Mouse (Mus musculus): ENCODE measurements around the gene Wnk3.
"Not testable (repeated sequence)": the region's sequence is repeated elsewhere in the genome, so short reads cannot be mapped to it uniquely, and the experiment has no call there.

Gene Wnk3

GRCm38 (mm10) chrX:151197778-151198177, at the start of gene Wnk3:
Gene Wnk3 (plus strand): TSS chrX:151198078.
- in situ Hi-C loops (cut with MboI; ENCODE audit: low pct_unique_long_range_greater_than_20kb in 1 of 2, low sequenced_read_pairs in 2 of 2, unreplicated experiment in 1 of 2), result no loop called here

GRCm38 (mm10) chrX:151158414-151158813, 39.5 kb upstream of the Wnk3 start:
- in situ Hi-C loops (cut with MboI; ENCODE audit: low pct_unique_long_range_greater_than_20kb in 1 of 2, low sequenced_read_pairs in 2 of 2, unreplicated experiment in 1 of 2), result no loop called here

GRCm38 (mm10) chrX:151168438-151169131, 29.3 kb upstream of the Wnk3 start:
- in situ Hi-C loops (cut with MboI; ENCODE audit: low pct_unique_long_range_greater_than_20kb in 1 of 2, low sequenced_read_pairs in 2 of 2, unreplicated experiment in 1 of 2), result no loop called here

GRCm38 (mm10) chrX:151169261-151169961, 28.5 kb upstream of the Wnk3 start:
- in situ Hi-C loops (cut with MboI; ENCODE audit: low pct_unique_long_range_greater_than_20kb in 1 of 2, low sequenced_read_pairs in 2 of 2, unreplicated experiment in 1 of 2), result no loop called here

GRCm38 (mm10) chrX:151173134-151173533, 24.7 kb upstream of the Wnk3 start:
- in situ Hi-C loops (cut with MboI; ENCODE audit: low pct_unique_long_range_greater_than_20kb in 1 of 2, low sequenced_read_pairs in 2 of 2, unreplicated experiment in 1 of 2), result not testable (repeated sequence)

GRCm38 (mm10) chrX:151298329-151298728, 100.5 kb downstream of the Wnk3 start:
- in situ Hi-C loops (cut with MboI; ENCODE audit: low pct_unique_long_range_greater_than_20kb in 1 of 2, low sequenced_read_pairs in 2 of 2, unreplicated experiment in 1 of 2), result no loop called here

GRCm38 (mm10) chrX:151313732-151314131, 115.9 kb downstream of the Wnk3 start:
- in situ Hi-C loops (cut with MboI; ENCODE audit: low pct_unique_long_range_greater_than_20kb in 1 of 2, low sequenced_read_pairs in 2 of 2, unreplicated experiment in 1 of 2), result no loop called here

- in situ Hi-C loops (cut with MboI; ENCODE audit: low pct_unique_long_range_greater_than_20kb in 1 of 2, low sequenced_read_pairs in 2 of 2, unreplicated experiment in 1 of 2), result loop anchor here in 1 of 2 experiments (25.0 kb wide), 1 partner anchor 371 kb away; no protein-coding TSS in a partner anchor
Measured at GRCm38 (mm10) chrX:151333615-151334014, 135.7 kb downstream of the Wnk3 start.

GRCm38 (mm10) chrX:151337804-151338203, 139.9 kb downstream of the Wnk3 start:
- in situ Hi-C loops (cut with MboI; ENCODE audit: low pct_unique_long_range_greater_than_20kb in 1 of 2, low sequenced_read_pairs in 2 of 2, unreplicated experiment in 1 of 2), result loop anchor here in 1 of 2 experiments (25.0 kb wide), 1 partner anchor 376 kb away; no protein-coding TSS in a partner anchor

GRCm38 (mm10) chrX:151343761-151344500, 146.1 kb downstream of the Wnk3 start, which contains the start of gene Fam120c:
Gene Fam120c (plus strand): TSS chrX:151344175.
- in situ Hi-C loops (cut with MboI; ENCODE audit: low pct_unique_long_range_greater_than_20kb in 1 of 2, low sequenced_read_pairs in 2 of 2, unreplicated experiment in 1 of 2), result loop anchor here in 1 of 2 experiments (25.0 kb wide), 1 partner anchor 382 kb away; no protein-coding TSS in a partner anchor

GRCm38 (mm10) chrX:151344501-151344984, 146.7 kb downstream of the Wnk3 start:
- in situ Hi-C loops (cut with MboI; ENCODE audit: low pct_unique_long_range_greater_than_20kb in 1 of 2, low sequenced_read_pairs in 2 of 2, unreplicated experiment in 1 of 2), result loop anchor here in 1 of 2 experiments (25.0 kb wide), 1 partner anchor 382 kb away; no protein-coding TSS in a partner anchor

GRCm38 (mm10) chrX:151345333-151346125, 147.7 kb downstream of the Wnk3 start:
- in situ Hi-C loops (cut with MboI; ENCODE audit: low pct_unique_long_range_greater_than_20kb in 1 of 2, low sequenced_read_pairs in 2 of 2, unreplicated experiment in 1 of 2), result loop anchor here in 1 of 2 experiments (25.0 kb wide), 1 partner anchor 383 kb away; no protein-coding TSS in a partner anchor

GRCm38 (mm10) chrX:151347278-151347677, 149.4 kb downstream of the Wnk3 start:
- in situ Hi-C loops (cut with MboI; ENCODE audit: low pct_unique_long_range_greater_than_20kb in 1 of 2, low sequenced_read_pairs in 2 of 2, unreplicated experiment in 1 of 2), result loop anchor here in 1 of 2 experiments (25.0 kb wide), 1 partner anchor 385 kb away; no protein-coding TSS in a partner anchor

GRCm38 (mm10) chrX:151349322-151349721, 151.4 kb downstream of the Wnk3 start:
- in situ Hi-C loops (cut with MboI; ENCODE audit: low pct_unique_long_range_greater_than_20kb in 1 of 2, low sequenced_read_pairs in 2 of 2, unreplicated experiment in 1 of 2), result loop anchor here in 1 of 2 experiments (25.0 kb wide), 1 partner anchor 387 kb away; no protein-coding TSS in a partner anchor
